Mouse (Mus musculus): ENCODE data around the gene Hist1h2bq.
A peak's percentile ranks its signal among the peaks of the same experiment; 100 is the strongest.

DNA sequence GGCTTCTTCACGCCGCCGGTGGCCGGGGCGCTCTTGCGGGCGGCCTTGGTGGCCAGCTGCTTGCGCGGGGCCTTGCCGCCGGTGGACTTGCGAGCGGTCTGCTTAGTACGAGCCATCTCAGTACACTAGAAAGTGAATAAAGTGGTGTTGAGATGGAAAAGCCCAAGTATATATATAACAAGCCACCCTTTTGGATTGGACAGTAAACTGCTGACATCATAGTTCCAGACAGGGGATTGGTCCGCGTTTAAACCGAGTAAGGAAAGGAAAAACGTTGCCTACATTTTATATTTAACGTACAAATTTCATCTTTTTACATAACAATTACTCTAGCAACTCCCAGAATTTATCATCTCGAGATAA, 26.8 kb downstream of the Hist1h2bq start, which contains the start of gene Hist1h3i:
- peak; percentile 54 for TF ChIP-seq POLR2A (IDR thresholded peaks at IDR 0.05; ENCODE audit: insufficient read length, low read depth)
- TF ChIP-seq TCF3 (IDR thresholded peaks at IDR 0.05; ENCODE audit: insufficient read length, low read depth), result no peak
- TF ChIP-seq TCF12 (IDR thresholded peaks at IDR 0.05; ENCODE audit: insufficient read depth, poor library complexity, severe bottlenecking), result no peak
- no peak for TF ChIP-seq MYOD1 (IDR thresholded peaks at IDR 0.05; ENCODE audit: control insufficient read depth in 1 of 3, insufficient read length in 2 of 3, low read depth in 2 of 3)
- TF ChIP-seq MAX (IDR thresholded peaks at IDR 0.05; ENCODE audit: low read depth), result no peak
- no peak for TF ChIP-seq E2F4 (IDR thresholded peaks at IDR 0.05; ENCODE audit: insufficient read depth)
- TF ChIP-seq SRF (IDR thresholded peaks at IDR 0.05; ENCODE audit: control insufficient read depth, insufficient read length, low read depth), result no peak
- TF ChIP-seq POLR2AphosphoS2 (IDR thresholded peaks at IDR 0.05; ENCODE audit: insufficient read length, low read depth), result no peak
